Mouse (Mus musculus): ENCODE measurements around the gene Fam122b. TPM values are rescaled to one million over a fixed set of nuclear protein-coding genes. Genes with fewer than 3 reads are reported as not detected.

Gene Fam122b
- polyA plus RNA-seq, 1 experiment from 2014 or later, result 4.2 TPM

DNA sequence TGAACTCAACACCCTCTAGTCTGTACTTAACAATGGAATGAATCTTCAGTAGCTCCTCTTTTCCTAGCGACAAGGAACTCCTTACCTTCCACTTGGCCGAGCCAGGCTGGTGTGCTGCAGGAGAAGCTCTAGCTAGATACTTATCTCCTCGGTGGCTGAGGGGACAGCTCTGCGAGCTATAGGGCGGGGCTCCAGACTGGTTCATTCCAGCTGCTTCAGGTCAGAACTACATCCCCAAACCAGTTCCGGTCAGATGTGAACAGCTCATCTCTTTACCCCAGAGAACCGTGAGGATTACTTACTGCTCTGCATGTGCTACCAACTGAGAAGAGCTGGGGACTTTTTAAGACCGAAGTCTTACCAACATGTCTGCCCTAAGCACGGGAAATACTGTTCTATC, 3.4 kb downstream of the Fam122b start:
- H3K27ac ChIP-seq (ENCODE audit: low read depth, low read length), result no peak overlapping the region
- H3K4me1 ChIP-seq (replicated peaks; ENCODE audit: control insufficient read depth, insufficient read depth, low read length), result no peaks in the 10 kb centered on the region
- no peak for ATAC-seq
- no peak overlapping the region for H3K9ac ChIP-seq (ENCODE audit: low read depth, low read length)
- H3K4me3 ChIP-seq (ENCODE audit: low read depth, low read length), result no peak overlapping the region
- WGBS, result 58% methylated on average over 9 of the region's 9 CpGs
- H3K36me3 ChIP-seq (ENCODE audit: control insufficient read depth, insufficient read depth), result no peaks in the 10 kb centered on the region
- TF ChIP-seq CTCF (IDR thresholded peaks at IDR 0.05; ENCODE audit: low read depth), result no peak
- no peak overlapping the region for H3K4me2 ChIP-seq (replicated peaks; ENCODE audit: low read depth)
- H3K9me3 ChIP-seq (ENCODE audit: control insufficient read depth), result no peaks in the 10 kb centered on the region
- H3K27me3 ChIP-seq (replicated peaks; ENCODE audit: control insufficient read depth, insufficient read depth, low read length), result no peaks in the 10 kb centered on the region

DNA sequence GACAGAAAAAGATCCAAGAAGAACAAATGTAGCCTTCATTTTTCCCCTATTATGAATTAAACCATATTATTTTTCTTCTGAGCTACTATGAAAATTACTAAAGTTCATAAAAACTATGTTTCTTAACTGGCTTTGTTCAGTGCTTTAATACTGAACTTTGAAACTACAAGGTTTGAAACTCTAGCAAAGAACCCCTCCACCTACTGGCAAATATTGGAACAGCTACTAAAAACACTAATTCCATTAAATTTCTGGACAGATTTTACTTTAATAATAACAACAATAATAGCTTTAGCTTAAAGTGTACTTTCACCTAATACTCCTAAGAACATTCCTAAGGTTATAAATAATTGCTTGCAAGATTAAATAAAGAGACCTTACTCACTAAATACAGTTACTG, 14.4 kb downstream of the Fam122b start:
- no peaks in the 10 kb centered on the region for H3K36me3 ChIP-seq (ENCODE audit: control insufficient read depth, insufficient read depth)
- ATAC-seq, result no peak
- TF ChIP-seq CTCF (IDR thresholded peaks at IDR 0.05; ENCODE audit: low read depth), result peak; percentile 61

DNA sequence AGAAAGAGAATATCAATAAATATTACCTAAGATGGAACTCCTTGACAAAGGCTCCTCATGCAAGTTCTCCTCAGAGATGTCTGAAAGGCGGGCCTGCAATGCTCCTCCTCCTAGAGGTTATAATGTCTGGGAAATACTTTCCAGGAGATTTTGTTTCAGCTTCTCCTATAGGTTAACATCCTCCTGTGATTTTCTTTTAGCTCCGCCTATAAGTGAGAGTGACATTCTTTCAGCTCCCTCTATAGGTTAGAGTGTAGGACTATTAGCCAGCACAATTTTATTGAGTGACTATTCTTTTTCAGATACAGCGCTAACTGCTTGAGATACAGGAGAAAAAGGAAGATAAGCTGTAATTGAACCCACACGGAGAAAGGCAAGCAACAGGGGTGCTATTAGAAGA, 29.6 kb downstream of the Fam122b start, which contains the start of gene Plac1:
Gene Plac1 (minus strand): TSS at position 101 of the 400 bp plus-strand sequence.
- no peaks in the 10 kb centered on the region for H3K36me3 ChIP-seq (ENCODE audit: control insufficient read depth, insufficient read depth)
- H3K9ac ChIP-seq (ENCODE audit: low read depth, low read length), result no peak within 1 kb of the TSS
- WGBS, result 60% methylated on average over 4 of the region's 4 CpGs
- no peak for ATAC-seq
- no peaks in the 10 kb centered on the region for H3K4me1 ChIP-seq (replicated peaks; ENCODE audit: control insufficient read depth, insufficient read depth, low read length)
- no peak within 1 kb of the TSS for H3K4me3 ChIP-seq (ENCODE audit: low read depth, low read length)
- no peak for TF ChIP-seq CTCF (IDR thresholded peaks at IDR 0.05; ENCODE audit: low read depth)
- no peaks in the 10 kb centered on the region for H3K27me3 ChIP-seq (replicated peaks; ENCODE audit: control insufficient read depth, insufficient read depth, low read length)
- no peak within 1 kb of the TSS for H3K4me2 ChIP-seq (replicated peaks; ENCODE audit: low read depth)
- H3K9me3 ChIP-seq (ENCODE audit: control insufficient read depth), result no peaks in the 10 kb centered on the region
- H3K27ac ChIP-seq (ENCODE audit: low read depth, low read length), result no peak within 1 kb of the TSS

More for the DNA sequence above, 14.4 kb downstream of the Fam122b start:
- H3K9ac ChIP-seq (ENCODE audit: low read depth, low read length), result no peak overlapping the region
- no peaks in the 10 kb centered on the region for H3K27me3 ChIP-seq (replicated peaks; ENCODE audit: control insufficient read depth, insufficient read depth, low read length)
- H3K9me3 ChIP-seq (ENCODE audit: control insufficient read depth), result no peaks in the 10 kb centered on the region
- H3K27ac ChIP-seq (ENCODE audit: low read depth, low read length), result no peak overlapping the region
- no peak overlapping the region for H3K4me2 ChIP-seq (replicated peaks; ENCODE audit: low read depth)
- H3K4me1 ChIP-seq (replicated peaks; ENCODE audit: control insufficient read depth, insufficient read depth, low read length), result no peaks in the 10 kb centered on the region
- H3K4me3 ChIP-seq (ENCODE audit: low read depth, low read length), result no peak overlapping the region

DNA sequence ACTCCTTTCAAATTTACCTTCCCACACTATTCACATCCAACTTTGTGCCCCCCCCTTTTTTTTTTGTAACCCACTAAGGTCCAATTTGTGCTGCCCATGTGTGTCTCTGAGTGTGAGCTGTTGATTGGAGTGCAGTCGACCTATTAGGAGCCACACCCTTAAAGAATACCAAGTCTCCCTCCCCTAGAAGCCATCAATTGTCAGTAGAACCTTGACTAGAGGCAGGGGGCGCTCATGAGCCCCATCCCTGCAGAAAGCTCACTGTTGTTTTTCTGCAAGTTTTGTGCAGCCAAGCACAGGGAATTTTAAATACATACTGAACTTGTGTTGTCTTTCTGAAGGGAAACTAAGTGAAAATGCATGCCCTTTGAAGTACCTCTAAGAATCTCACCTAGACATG, 31.6 kb downstream of the Fam122b start:
- Histone ChIP-seq H3K27ac (ENCODE audit: low read depth, low read length) (no peak overlapping the region), H3K4me3 (ENCODE audit: low read depth, low read length) (no peak overlapping the region), H3K36me3 (ENCODE audit: control insufficient read depth, insufficient read depth) (no peaks in the 10 kb centered on the region), H3K9me3 (ENCODE audit: control insufficient read depth) (no peaks in the 10 kb centered on the region), H3K27me3 (replicated peaks; ENCODE audit: control insufficient read depth, insufficient read depth, low read length) (no peaks in the 10 kb centered on the region), H3K4me2 (replicated peaks; ENCODE audit: low read depth) (no peak overlapping the region), H3K9ac (ENCODE audit: low read depth, low read length) (no peak overlapping the region), H3K4me1 (replicated peaks; ENCODE audit: control insufficient read depth, insufficient read depth, low read length) (no peaks in the 10 kb centered on the region)
- no peak for ATAC-seq
- peak; percentile 56 for TF ChIP-seq CTCF (IDR thresholded peaks at IDR 0.05; ENCODE audit: low read depth)
- 12% methylated on average over 2 of the region's 2 CpGs for WGBS

DNA sequence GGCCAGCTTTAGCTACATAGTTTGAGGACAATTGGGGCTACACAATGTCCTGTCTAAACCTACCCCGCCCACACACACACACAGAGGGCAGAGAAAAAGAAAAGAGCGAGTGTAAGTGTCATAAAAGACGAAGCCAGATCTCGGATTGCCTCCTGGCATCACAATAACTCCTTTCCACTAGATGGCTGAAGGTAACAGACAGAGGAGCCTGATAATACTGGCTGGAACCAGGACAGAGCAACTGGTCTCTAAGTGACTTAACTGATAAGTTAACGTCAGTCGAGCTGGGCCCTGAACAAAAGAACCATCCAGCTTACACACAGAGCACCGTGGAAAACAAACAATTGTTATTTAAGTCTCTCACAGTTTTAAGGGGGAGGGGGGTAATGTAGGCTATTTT, 33.2 kb downstream of the Fam122b start:
- Histone ChIP-seq H3K27me3 (replicated peaks; ENCODE audit: control insufficient read depth, insufficient read depth, low read length) (no peaks in the 10 kb centered on the region), H3K4me1 (replicated peaks; ENCODE audit: control insufficient read depth, insufficient read depth, low read length) (no peaks in the 10 kb centered on the region), H3K4me3 (ENCODE audit: low read depth, low read length) (no peak overlapping the region), H3K27ac (ENCODE audit: low read depth, low read length) (no peak overlapping the region), H3K36me3 (ENCODE audit: control insufficient read depth, insufficient read depth) (no peaks in the 10 kb centered on the region), H3K9ac (ENCODE audit: low read depth, low read length) (no peak overlapping the region), H3K4me2 (replicated peaks; ENCODE audit: low read depth) (no peak overlapping the region), H3K9me3 (ENCODE audit: control insufficient read depth) (no peaks in the 10 kb centered on the region)
- no peak for ATAC-seq
- no peak for TF ChIP-seq CTCF (IDR thresholded peaks at IDR 0.05; ENCODE audit: low read depth)
- WGBS, result 61% methylated on average over 7 of the region's 7 CpGs

DNA sequence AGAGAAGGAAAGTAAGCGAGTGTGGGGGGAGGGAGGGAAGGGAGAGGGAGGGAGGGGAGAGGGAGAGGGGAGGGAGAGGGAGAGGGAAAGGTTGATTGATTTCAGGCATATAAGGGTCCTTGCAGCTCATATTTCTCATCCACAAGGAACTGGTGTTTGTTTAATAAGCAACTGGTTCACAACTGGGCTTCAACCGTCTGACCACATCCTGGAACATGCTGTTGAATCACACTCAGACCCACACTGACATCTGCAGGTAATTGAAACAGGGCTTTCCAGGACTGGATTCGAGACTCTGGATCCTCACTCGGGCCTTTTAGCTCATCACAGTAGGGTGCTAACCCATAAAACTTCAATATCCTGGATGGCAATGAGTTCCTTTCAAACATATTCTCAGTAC, 35.9 kb downstream of the Fam122b start:
- Histone ChIP-seq H3K9me3 (ENCODE audit: control insufficient read depth) (no peaks in the 10 kb centered on the region), H3K36me3 (ENCODE audit: control insufficient read depth, insufficient read depth) (no peaks in the 10 kb centered on the region), H3K4me3 (ENCODE audit: low read depth, low read length) (no peak overlapping the region), H3K4me1 (replicated peaks; ENCODE audit: control insufficient read depth, insufficient read depth, low read length) (no peaks in the 10 kb centered on the region), H3K27ac (ENCODE audit: low read depth, low read length) (no peak overlapping the region), H3K4me2 (replicated peaks; ENCODE audit: low read depth) (no peak overlapping the region), H3K27me3 (replicated peaks; ENCODE audit: control insufficient read depth, insufficient read depth, low read length) (no peaks in the 10 kb centered on the region), H3K9ac (ENCODE audit: low read depth, low read length) (no peak overlapping the region)
- TF ChIP-seq CTCF (IDR thresholded peaks at IDR 0.05; ENCODE audit: low read depth), result peak; percentile 65
- WGBS, result 43% methylated on average over 4 of the region's 4 CpGs
- no peak for ATAC-seq

DNA sequence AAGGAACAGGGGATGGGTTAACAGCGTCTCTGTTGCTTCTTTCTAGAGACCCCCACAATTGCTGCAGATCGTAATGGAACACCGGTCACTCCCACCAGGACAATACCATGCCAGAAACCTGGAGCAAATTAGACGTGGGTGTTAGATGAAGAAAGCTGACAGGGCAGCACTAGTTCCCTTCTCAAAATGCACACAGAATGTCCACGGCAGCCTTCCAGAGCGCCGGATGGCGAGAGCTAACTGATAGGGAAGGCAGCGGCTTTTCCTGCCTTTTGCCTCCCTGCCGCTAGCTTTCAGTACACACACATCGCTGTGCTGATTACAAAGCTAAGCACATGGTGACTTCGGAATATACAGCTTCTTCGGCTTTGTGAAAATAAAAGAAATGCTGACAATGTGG, 37.6 kb downstream of the Fam122b start:
- Histone ChIP-seq H3K4me2 (replicated peaks; ENCODE audit: low read depth) (peak overlapping the region; percentile 56), H3K9ac (ENCODE audit: low read depth, low read length) (peak overlapping the region; percentile 22; the same call in 1 of the 2 replicates), H3K36me3 (ENCODE audit: control insufficient read depth, insufficient read depth) (no peaks in the 10 kb centered on the region), H3K9me3 (ENCODE audit: control insufficient read depth) (no peaks in the 10 kb centered on the region), H3K27ac (ENCODE audit: low read depth, low read length) (no peak overlapping the region), H3K4me1 (replicated peaks; ENCODE audit: control insufficient read depth, insufficient read depth, low read length) (no peaks in the 10 kb centered on the region), H3K4me3 (ENCODE audit: low read depth, low read length) (peak overlapping the region; percentile 23), H3K27me3 (replicated peaks; ENCODE audit: control insufficient read depth, insufficient read depth, low read length) (no peaks in the 10 kb centered on the region)
- TF ChIP-seq CTCF (IDR thresholded peaks at IDR 0.05; ENCODE audit: low read depth), result no peak
- WGBS, result 34% methylated on average over 13 of the region's 13 CpGs
- no peak for ATAC-seq

Data from intestine, postnatal 0 days (tissue).